Mouse (Mus musculus) MN1 (cell line): Measurements from ENCODE around the gene Etl4.

Experiments used
- DNase-seq: peaks from one replicate; pipeline ENCODE4 v3.0.0-alpha.2; 2016; ENCODE audit warnings: low spot score

The Etl4 gene

DNA sequence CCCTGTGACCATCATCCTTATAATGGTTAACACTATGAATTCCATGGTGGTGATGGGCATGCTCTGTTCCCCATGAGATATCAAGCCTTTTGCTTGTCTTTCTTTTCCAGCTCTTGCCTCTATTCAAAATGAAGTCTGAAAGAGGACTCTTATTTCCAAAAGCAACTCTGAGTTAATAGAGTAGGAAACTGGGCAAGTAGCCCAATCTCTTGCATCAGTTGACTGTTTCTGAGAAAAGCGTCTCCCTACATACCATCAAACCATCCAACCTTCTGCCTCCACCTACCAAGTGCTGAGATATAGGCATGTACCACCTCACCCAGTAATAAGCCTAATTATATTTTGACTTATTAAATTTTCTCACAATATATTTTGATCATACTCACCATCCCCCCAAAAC is 658.9 kb downstream of the Etl4 start:
- no peak for DNase-seq

DNA sequence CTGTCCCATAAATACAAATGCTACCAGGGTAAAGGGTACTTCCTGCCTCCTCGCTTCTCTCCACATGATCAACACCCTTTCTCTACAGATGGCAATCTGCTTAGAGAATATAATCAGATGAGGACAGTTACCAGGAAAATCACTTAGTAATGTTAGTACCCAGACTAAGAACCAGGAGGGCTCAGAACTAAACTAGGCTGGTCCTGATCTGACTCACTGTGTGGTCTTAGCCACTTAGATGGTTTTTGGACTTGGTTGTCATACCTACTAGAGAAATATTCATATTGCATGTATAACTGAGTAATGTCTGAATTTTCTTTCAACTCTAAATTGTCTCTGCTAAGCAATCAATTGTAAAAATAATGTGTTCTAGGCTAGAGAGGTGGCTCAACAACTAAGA is 662.4 kb downstream of the Etl4 start:
- no peak for DNase-seq

GRCm38 (mm10) chr2:20580331-20580730 is 670.8 kb downstream of the Etl4 start:
- DNase-seq = no peak

DNA sequence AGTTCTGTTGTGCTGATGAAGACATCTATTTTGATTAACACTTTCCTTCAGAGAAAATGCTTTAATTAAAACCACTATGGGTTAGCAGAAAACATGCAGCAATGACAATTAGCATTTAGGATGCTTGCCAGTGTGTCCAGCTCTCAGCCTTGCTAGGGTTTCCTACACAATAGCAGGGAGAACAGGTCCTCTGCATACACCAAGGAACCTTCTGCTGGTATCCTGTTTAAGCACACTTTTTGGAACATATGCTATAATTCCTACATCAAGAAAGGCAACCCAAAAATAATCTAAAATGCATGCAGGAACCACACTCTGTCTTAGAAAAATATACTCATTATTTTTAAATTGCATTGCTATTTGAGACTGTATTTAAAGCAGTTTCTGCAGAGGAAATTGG is 673.5 kb downstream of the Etl4 start:
- no peak for DNase-seq

- DNase-seq = no peak
Observed at GRCm38 (mm10) chr2:20583562-20584153, 674.1 kb downstream of the Etl4 start.

DNA sequence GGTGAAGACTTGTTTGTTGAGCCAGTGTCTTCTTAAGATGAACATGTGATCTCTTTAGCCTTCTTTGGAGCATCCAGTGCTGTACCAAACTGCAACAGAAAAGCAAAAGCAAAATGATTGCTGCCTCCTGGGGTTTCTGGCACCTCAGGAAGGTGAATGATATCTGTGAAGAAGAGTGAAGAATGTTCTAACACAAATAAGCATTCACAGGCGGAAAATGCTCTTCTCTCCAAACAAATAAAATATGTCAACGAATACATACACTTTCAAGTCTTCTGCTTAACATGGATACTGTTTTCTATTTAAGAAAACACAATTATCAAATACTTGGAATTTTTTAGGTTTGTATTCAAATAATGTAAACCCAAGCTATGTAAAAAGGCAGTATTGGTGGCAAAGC is 678.3 kb downstream of the Etl4 start:
- no peak for DNase-seq

DNA sequence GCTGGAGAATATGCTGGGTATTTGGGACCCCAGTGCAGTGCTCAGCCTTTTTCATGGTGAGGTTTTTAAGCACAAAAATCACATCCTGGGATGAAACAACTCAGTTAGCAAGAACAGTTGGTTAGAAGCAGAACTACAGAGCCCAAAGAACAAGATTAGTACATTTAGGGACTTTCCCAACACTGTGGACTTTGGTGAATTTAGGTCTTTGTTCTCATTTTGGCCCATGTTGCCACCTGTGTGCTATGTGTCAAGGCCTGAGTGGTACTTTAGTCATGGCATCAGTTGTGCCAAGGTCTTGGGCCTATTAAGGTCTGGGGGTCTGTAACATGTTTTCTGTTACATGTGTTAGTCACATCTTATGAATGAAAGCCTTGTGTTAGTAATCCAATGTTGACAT is 679.1 kb downstream of the Etl4 start:
- no peak for DNase-seq

DNA sequence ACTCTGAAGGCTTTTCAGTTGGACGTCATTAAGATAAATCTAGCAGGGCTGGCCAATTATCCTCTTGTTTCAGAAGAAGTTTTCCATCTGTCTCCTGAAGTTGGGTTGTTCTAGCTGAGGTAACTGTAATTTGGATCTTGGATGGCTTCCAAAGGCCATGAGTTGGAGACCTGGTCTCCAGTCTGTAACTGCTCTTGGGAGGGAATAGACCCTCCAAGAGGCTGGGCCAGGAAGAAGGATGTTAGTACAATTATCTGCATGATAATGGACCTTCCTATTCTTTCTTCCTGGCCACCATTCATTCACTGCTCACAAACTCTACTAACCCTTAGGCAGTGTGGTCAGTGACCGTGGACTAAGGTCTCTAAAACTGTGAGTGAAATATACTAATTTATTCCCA is 684.5 kb downstream of the Etl4 start:
- no peak for DNase-seq

DNA sequence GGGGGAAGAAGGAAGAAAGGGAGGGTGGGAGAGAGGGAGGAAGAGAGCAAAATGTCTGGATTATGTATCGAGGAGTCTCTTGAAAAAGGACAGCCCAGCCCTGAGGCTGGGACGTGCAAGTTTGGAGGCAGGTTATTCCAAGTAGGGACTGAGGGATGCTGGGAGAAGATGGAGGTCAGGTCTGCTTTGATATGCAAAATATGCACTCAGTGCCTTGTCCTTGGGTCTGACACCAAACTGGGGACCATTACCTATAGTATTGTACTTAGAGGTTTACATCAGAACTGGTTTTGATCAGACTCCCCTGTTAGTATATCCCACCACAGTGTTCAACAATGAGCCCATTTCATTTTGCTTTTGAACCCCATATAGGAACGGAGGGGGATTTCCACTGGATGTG is 685.4 kb downstream of the Etl4 start:
- no peak for DNase-seq

GRCm38 (mm10) chr2:20596558-20596957 is 687.0 kb downstream of the Etl4 start:
- DNase-seq = no peak

DNA sequence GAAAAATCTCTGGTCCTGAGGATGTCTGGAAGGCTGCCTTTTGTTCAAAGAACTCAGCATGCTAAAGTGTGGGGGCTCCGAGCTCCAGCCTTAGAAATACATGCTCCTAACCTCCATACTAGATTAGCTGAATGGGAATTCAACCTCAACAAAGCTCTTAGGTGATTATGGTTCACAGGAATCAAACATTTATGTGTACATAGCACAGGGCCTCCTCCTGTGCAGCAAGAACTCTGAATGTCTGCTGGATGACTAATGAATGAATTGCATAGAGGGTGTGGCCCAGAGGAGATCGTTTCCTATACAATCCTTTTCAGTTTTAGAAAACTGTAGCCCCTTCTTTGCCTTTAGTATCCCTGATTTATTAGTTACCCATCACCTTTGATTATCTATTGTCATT is 687.6 kb downstream of the Etl4 start:
- no peak for DNase-seq

- no peak for DNase-seq
Observed at GRCm38 (mm10) chr2:20602656-20603055, 693.1 kb downstream of the Etl4 start.

DNA sequence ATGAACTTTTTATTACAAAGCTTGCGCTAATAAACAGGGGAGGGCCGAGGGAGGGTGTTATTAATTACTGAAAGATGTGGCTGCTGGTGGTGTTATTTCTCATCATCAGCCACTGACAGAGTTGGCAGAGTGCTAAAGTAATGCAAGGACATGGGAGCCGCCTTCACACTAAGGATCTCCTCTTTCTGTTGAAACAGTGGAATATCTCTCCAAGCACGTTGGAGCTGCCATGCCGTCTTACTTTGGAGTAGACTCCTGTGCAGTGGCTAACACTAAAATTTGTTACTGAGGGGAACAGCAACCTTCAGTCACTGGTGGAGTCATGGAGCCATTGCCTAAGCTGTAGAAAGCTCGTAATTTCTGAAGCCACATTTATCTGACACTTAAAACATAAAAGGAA is 694.0 kb downstream of the Etl4 start:
- DNase-seq = no peak

DNA sequence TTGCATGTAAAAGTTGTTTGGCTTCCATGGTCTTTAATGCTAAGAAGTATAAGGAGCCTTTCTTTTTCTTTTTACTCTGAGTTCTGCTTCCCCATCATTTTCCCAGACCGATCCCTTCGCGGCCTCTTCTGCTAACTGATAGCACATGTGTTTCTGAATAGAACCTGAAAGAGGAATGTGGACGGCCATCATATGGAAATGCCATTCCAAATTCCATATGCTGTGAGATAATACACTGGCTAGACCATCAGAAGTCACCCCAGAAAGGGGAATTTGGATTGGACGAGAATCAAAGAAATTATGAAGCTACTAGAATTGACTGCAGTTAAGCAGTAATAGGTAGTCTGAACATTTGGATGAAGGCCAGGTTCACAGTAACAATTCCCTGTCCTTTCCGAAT is 694.4 kb downstream of the Etl4 start:
- DNase-seq = no peak

GRCm38 (mm10) chr2:20609203-20609602 is 699.6 kb downstream of the Etl4 start:
- DNase-seq = no peak

DNA sequence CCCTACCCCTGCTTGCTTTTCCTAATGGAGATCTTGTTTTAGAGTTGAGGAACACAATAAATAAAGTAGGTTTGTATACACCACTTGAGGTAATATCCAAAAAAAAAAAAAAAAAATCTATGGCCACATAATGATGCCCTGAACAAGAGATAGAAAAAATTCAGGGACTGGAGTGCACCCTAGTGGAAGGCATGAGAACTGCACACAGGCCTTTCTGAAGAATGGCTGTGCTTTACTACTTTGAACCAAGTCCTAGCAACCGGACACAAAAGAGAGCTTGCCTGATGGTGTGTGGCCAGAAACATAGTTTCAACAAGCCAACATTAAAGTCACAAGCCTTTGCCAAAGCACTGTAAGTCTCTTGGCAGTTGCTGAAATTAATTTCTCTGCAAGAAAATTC is 706.4 kb downstream of the Etl4 start:
- no peak for DNase-seq

DNA sequence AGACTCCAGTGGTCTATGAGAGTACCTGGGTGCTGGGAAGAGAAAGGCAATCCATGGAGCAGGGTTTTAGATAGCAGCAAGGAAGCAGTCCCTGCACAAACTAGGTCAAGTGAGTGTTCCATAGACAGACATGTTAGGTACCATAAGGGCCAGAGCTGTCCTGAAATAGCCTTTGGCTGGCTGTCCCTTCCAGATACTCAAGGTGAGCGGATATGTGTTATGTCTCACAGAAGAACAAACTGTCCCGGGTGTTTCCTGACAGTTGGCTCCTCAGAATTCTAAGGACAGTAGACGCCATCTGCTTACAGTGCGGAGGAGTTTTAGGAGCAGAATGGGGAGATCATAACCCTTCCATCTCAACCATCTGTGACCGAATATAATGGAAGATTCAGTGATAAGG is 708.8 kb downstream of the Etl4 start:
- no peak for DNase-seq

DNA sequence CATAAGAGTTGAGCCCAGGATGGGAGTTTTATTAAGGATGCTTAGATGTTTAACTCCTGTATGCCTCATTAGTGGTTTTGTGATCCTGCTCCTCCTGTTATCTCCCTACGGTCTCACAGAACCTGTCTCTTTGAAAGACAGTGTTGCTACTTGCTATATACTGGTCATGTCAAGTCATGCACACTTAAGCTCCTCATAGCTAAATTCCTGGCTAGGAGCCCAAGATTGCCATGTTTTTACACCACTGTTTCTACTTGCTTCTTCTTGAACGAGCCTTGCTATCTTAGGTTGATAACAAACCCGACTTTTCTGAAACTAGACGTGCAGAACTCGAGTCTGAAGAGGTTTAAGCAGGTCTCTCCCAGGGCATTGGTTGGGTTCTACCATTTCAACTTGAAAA is 710.3 kb downstream of the Etl4 start:
- DNase-seq = no peak

DNA sequence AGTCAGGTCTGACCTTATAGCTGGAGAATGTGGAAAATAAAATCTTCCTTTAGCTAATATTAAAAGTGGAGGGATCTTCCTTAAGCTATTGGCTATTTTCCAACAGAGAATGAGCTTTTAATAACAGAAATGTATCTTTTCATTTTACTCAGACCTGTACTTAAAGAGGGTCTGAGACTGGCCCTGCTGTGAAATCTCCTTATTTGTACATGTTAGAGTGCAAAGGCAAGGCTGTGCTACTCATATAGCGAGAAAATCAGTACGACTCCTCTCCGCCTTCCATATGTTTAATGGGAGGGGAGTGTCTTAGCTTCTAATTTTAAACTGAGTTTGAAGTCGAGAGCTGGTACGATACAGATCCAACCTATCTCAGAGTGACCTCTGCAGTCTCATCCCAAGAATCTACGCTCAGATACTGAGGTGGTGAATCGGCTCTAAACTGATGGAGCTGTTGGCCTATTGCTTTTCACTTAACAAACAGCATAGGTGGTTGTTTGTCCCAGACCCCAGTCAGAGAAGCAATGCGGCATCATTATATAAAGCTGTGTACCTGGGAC is 719.7 kb downstream of the Etl4 start:
- DNase-seq = no peak

GRCm38 (mm10) chr2:20638604-20639003 is 729.0 kb downstream of the Etl4 start:
- DNase-seq = no peak

DNA sequence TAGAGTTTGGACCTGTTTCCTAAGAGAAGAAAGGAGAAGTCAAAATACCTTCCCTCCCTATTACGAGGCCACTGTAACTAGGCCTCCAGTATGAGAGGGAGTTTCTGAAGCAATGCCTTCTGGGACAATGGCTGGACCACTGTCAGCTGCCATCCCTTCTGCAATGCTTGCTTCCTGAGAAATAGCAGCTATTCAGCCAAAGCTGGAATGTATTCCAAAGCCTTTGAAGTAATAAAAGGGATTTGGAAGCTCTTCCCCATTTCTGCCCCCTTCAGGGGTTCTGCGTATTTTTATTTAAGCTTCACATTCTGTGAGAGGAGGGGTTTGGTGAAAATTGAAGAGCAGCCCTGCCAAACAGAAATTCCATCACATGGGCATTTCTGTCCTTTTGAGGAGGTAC is 730.1 kb downstream of the Etl4 start:
- DNase-seq = no peak

- no peak for DNase-seq
Observed at GRCm38 (mm10) chr2:20642818-20643217, 733.2 kb downstream of the Etl4 start.

GRCm38 (mm10) chr2:20649817-20650216 is 740.2 kb downstream of the Etl4 start:
- DNase-seq = no peak

DNA sequence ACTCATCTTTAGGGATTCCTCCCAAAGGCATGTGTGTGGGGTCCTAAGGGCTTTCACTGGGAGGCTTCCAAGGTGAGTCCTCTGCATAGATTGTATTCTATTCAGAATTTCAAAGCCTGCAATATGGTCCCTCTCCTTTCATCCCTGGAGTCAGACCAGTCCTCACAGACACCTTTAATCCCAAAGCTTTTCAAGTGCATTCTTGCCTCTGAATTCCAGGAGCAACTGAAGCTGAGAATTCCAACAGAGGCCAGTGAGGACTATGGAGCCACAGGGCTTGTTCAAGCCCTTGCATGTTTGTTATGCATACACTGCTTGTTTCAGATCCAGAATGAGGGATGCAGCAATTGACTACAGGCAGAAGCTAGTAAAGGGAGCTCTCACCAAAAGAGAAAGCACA is 743.5 kb downstream of the Etl4 start:
- DNase-seq = no peak

- DNase-seq = no peak
Observed at GRCm38 (mm10) chr2:20654058-20654457, 744.5 kb downstream of the Etl4 start.
